Mouse (Mus musculus) induced T-regulatory cell, adult 2 months (primary cell): ENCODE data around the gene Osm.

Experiments
- DNase-seq: peaks from one replicate; pipeline ENCODE4 v3.0.0-alpha.2; 2012; ENCODE audit warnings: low read depth

Gene Osm

GRCm38 (mm10) chr11:4215061-4215460 lies 21.2 kb upstream of the Osm start:
- DNase-seq, result no peak

DNA sequence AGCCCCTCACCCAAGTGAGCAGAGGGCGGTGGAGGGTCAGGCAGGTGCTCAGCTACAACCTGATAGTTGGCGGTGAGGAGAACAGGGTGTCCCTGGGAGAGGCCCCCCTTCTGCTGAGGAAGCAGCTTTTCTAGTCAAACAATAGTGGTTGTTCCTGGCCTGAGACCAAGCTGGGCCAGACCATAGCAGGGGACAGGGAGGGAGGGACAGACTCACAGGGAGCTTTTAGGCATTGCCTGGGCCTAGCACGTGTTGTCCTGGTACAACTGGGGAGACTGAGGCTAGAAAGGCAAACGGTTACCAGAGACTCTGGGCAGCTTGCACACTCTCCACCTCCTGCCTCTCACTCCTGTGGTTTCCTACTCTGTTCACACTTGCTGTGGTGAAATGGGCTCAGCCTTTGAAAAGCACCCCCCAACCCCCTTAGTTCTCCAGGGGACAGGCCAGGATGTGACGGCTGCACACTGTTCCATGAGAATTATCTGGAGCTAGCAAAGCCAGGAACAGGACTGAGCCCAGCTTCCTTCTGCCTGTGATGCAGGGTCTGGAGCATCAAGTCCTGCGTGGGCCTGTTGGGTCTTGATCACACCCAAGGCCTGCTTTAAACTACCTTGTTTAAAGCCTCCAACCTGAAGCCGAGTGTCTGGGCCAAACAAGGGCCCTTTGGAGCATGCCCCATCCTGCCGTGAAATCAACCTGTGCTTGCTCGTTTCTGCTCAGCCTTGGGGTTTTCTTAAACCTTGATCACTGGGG lies 19.8 kb upstream of the Osm start:
- DNase-seq, result no peak

DNA sequence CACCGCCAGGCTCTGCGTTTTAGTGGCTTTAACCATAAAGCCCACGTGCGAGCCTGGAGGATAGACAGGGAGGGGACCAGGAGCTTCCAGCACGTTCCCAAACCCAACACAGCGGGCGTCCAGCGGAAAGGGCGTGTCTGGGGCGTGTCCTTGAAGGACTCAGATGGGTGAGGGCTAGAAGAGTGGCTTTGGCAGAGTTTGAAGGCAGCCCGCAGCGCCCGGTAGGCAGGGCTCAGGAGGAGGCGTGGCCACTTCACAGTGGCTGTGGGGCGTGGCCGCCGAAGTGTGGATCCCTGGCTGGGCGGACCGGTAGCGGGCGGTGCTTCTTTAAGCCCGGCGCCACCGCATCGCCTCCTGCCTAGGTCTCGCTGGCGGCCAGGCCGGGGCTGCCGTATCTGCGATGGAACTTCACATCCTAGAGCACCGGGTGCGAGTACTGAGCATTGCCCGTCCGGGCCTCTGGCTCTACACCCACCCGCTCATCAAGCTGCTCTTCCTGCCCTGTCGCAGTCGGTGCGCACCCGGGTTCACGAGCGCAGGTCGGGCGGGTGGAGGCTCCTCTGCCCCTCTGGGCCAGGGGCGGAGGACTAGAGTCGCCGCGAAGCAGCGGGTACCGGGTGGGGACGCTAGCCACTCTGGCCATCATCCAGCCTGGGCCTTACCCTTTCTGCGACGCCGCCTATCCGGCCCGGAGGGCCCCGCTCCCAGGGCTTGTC lies 18.1 kb upstream of the Osm start, which contains the start of gene Castor1:
Gene Castor1, plus strand, starts transcription at position 312 of the 716 bp plus-strand sequence.
- peak; percentile 95 for DNase-seq

GRCm38 (mm10) chr11:4218637-4219036 lies 17.6 kb upstream of the Osm start:
- DNase-seq, result no peak

GRCm38 (mm10) chr11:4219317-4219751 lies 16.9 kb upstream of the Osm start:
- DNase-seq, result peak; percentile 81

DNA sequence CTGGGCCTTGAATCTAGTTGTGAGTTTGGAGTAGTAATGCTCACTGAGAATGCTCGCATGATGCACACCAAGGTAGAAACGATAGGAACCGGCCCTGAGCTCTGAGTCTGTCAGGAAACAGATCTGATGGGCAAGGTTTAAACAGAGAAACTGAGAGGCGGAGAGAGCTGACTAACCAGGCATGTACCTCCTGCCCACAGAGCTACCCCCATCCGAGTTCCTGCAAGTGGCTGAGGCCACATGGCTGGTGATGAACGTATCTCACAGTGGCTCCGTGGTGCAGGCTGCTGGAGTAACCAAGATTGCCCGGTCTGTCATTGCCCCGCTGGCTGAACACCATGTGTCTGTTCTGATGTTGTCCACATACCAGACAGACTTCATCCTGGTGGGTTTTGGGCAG lies 16.3 kb upstream of the Osm start:
- peak; percentile 64 for DNase-seq

DNA sequence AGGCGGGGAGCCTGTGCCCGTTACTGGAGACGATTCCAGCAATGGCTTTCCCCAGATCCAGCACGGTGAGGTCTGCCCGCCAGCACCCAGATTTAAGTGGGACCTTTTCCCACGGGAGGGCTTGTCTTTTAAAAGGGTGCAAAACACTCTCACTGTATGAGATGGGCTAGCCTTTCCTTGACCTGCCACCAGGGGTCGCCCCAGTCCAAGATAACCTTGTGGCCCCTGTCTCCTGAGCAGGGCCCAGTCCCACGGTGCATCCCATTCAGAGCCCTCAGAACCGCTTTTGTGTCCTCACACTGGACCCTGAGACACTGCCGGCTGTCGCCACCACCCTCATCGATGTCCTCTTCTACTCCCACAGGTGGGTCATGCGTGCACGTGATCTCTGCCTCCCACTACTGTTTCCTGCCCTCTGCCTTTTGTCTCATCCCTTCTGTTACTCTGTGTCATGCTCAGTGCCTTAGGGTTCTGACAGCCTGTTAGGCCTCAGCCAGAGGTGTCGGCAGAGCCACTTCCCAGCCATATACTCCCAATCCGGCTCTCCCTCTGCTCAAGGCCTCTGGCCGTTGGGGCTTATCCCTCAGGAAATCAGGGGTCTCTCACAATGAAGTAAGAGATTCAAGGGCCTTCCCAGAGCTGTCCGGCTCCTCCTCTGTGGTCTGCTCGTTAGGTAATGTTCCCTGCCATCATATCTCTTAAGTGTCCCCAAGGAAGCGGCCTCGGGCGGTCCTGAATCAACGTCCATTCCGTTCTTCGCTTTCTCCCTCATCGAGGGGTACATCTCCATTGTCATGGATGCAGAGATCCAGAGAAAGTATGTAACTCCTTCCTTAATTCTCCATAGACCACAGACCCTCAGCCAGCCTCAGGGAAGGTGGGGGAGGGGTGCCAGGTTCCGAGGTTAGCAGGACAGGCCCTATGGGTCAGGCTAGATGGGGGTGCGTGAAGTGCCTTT lies 15.5 kb upstream of the Osm start:
- peak; percentile 92 for DNase-seq

GRCm38 (mm10) chr11:4222046-4222950 lies 13.9 kb upstream of the Osm start:
- DNase-seq, result no peak

DNA sequence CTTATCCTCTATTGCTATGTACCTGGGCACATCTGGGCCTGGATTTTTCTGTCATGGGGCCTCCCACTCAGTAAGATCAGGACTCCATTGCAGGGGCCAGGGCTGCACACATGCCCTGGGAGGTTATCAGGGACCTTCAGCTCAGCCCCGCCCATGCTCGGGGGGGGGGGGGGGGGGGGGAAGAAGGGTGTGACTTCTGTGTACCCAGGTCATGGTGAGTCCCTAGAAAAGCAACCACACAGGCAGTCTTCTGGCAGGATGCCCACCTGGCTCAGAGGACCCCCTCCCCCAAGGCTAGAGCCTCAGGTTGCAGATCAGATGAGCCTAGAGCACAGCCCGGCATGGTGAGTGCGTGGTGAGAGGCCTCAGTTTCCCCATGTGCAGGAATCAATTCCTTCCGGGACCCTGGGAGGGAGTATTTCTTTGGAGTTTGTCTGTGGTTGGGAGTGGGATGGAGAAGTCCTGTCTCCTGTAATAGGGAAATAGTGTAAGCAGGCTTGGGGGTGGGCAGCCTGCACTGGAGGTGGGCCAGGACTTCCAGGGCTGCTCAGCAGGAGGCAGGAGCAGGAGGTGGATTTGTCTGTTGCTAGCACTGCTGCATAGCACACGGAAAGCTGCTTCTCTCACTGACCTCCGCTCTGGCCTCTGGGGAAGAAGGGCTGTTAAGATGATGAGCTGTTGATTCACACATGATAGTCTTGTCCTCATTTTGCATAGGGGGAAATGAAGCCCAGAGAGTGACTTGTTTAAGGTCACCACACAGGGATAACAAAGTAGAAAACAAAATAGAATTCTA lies 12.6 kb upstream of the Osm start:
- DNase-seq, result peak; percentile 68

DNA sequence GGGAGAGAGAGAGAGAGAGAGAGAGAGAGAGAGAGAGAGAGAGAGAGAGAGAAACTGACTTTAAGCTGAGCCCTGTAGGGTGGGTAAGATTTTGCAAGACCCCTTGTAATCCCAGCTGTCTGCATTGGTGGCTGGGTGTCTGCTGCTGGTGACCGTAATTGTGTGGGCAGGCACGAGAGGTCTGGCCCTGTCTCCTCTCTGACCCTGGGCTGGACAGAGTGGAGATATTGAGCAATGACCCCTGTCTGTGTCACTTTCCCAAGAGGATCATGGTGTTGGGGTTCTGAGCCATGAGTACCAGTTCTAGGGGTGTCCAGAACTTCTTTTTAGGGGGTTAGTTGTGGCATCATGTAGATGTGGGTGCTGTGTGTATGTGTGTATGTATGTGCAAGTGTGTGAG lies 12.0 kb upstream of the Osm start:
- DNase-seq, result no peak

DNA sequence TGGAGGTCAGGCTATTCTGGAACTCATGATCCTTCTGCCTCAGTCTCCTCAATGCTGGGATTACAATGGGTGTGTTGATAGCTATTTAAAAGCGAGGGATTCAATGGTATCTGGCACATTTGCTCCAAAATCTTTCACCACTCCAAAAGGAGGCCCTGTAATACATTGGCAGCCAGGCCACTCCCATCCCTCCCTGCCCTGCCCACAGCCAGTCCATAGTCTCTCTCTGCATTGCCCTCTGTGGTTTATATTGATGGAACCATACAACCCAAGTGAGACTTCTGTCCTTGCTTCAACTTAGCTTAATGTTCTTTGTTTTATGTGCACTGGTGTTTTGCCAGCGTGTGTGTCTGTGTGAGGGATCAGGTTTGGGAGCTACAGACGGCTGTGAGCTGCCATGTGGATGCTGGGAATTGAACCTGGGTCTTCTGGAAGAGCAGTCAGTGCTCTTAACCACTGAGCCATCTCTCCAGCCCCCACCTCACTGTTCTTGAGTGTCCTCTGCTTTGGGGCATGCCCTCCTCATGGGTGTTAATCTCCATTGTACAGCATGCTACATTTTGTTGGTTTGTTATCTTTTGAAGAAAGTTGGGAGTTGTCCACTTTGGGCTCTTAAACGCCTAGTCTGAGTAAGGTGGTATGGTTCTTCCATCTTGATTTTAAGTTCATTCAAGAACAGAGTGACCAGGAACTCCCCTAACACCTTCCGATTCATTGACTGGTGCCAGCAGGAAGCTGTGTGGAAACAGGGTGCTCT lies 9.5 kb upstream of the Osm start:
- no peak for DNase-seq

DNA sequence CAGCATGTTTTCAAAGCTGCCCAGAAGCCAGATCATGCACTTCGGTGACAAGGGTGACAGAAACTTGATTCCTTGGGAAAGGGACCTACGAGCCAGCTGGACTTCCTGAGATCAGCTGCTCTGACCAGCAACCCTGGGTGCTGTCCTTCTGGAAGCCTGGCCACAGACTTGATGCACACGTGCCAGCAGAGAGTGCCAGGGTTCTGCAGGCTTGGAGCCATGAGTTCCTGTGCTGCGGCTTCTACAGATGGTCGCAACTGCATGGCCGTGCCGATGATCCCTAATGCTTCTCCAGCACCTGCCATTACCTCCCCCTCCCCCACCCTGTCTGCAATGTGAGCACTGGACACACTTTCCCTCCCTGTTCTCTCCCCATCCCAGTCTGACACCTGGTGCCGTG lies 7.8 kb upstream of the Osm start:
- DNase-seq, result no peak

- no peak for DNase-seq
These were observed 6.4 kb upstream of the Osm start for GRCm38 (mm10) chr11:4229841-4230240.

DNA sequence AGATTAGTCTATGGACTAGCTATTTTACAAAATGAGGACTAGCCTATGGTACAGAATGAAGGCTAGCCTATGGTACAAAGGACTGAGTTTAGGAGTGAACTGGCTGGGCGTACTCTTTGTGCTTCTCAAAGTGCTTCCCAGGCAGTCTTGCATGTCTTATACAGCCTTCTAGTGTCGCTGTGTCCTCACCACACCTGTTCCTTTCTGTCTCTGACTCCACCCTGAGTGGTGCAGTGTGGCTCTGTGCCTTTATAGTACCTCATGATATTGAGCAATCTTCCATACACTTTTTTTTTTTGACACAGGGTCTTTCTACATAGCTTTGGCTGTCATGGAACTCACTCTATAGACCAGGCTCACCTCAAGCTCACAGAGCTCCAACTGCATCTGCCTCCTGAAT lies 4.8 kb upstream of the Osm start:
- DNase-seq, result no peak

DNA sequence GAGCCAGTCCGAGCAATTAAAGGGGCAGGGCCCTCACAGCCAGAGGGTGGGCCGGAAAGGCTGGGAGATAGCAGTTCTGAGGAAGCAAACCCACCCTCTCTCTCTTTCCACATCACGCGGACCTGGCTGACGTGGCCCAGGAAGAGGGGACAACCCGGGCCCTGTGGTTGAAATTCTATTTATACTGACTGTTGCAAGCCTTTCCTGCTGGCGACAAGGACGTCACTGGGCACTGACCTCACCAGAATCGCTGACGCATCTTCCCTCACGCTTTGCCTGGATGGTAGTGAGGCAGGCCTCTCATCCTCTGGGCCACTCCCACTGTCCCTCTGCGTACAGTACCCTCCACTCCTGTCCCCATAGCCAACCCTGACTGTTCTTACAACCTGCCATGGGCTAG lies 3.6 kb upstream of the Osm start:
- DNase-seq, result no peak

DNA sequence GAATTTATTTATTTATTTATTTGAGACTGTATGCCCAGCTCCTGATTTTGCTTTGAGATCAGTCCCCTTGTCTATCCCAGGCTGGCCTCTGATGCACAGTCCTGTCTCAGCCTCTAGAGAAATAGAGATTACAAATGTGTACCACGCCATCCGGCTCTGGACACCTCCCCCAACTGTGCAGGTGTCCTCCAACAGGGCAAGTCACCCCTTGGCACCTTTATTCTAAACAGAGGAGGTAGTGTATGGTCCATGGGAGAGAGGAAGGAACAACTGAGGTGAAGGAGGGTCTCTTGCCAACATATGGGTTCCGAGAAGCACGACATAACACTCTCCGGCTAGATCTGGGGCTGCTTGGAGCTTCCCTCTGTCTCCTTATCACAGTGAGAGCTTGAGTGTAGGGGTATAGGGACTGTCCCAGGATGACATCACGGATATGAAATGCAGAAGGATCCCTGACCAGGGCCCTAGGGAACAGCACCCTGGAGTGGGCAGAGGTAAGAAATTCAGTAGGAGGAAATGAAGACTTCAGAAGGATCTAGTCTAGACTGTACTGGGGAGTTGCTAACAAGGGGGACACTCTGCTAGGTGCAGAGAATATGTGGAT lies 1.1 kb upstream of the Osm start:
- no peak for DNase-seq

- peak; percentile 77 for DNase-seq
These were observed 387 bp downstream of the Osm start for GRCm38 (mm10) chr11:4236546-4237067.

- DNase-seq, result peak; percentile 89
These were observed 1.2 kb downstream of the Osm start for GRCm38 (mm10) chr11:4237389-4237912.

DNA sequence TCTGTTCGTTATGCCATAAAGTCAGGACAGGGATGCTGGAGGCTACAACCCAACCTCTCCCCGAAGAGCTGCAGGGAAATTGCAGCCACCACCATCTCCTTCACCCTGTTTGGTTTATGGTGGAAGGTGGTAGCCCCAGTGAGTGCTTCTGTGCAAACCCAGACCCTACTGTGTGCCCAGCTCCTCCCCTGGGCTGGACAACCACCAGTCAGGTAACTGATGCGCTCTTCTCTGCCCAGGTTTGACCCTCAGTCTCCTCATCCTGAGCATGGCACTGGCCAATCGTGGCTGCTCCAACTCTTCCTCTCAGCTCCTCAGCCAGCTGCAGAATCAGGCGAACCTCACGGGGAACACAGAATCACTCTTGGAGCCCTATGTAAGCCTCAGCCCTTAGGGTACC lies 1.9 kb downstream of the Osm start:
- DNase-seq, result no peak
